Comparison of ENCODE assay signal across 11 mouse cellular contexts in the genomic region with DNA sequence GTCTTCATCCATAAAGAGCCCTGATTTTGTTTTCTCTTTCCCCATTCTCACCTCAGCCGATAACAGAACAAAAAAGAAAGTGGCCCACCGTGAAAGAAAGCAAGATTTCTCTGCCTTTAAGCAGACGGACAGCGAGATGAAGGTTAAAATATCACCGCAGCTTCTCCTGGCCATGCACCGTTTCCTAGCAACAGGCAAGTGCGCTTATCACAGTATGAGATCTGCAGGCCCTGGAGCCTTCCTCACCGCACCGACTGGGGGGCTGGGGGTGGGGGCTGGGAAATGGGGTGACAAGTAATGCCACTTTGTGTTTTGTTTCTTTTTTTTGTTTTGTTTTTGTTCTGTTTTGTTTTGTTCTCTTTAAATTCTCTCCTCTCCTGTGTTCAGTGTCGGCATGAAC.
A peak's percentile ranks its signal among the peaks of the same experiment; 100 is the strongest.
DNase-seq lines count a peak whose midpoint lies in the region; ATAC-seq and TF ChIP-seq lines count a peak whose summit lies in the region.
"Had no signal": no experiment of that assay in that cellular context is flagged by ENCODE, and none has a peak within 500 bp of the region (broad histone marks: within the 10 kb centered on the region; RNA-seq: fewer than 3 reads in every experiment).

No protein-coding gene starts in this region.

- H3K27ac ChIP-seq in kidney, embryonic 14.5 days (ENCODE audit: low read depth, low read length) = no peak overlapping the region; the same call in 1 of the 2 replicates
- H3K27ac ChIP-seq in forebrain, embryonic 14.5 days (ENCODE audit: low read depth, low read length) = peak overlapping the region; percentile 48; the same call in 1 of the 2 replicates
- H3K27ac ChIP-seq in midbrain, embryonic 11.5 days (ENCODE audit: low read depth, low read length) = peak overlapping the region; percentile 14; the same call in 1 of the 2 replicates
- H3K27ac ChIP-seq: embryonic facial prominence, embryonic 12.5 days had no signal

- no peak for TF ChIP-seq CTCF in brain, embryonic 14.5 days (IDR thresholded peaks at IDR 0.05; ENCODE audit: borderline replicate concordance, extremely low read depth, insufficient read depth, insufficient read length)

- WGBS in kidney, embryonic 14.5 days = 38% methylated on average over 10 of the region's 10 CpGs
- WGBS in forebrain, embryonic 14.5 days = 23% methylated on average over 10 of the region's 10 CpGs
- 19% methylated on average over 10 of the region's 10 CpGs for WGBS in midbrain, embryonic 11.5 days

- no peak overlapping the region for H3K9ac ChIP-seq in kidney, embryonic 14.5 days (ENCODE audit: low read depth, low read length)
- no peak overlapping the region; the same call in 1 of the 2 replicates for H3K9ac ChIP-seq in forebrain, embryonic 14.5 days (ENCODE audit: low read length)
- peak overlapping the region; percentile 30; the same call in 1 of the 2 replicates for H3K9ac ChIP-seq in midbrain, embryonic 11.5 days (ENCODE audit: low read length)
- H3K9ac ChIP-seq: embryonic facial prominence, embryonic 12.5 days had no signal

- no peaks in the 10 kb centered on the region for H3K27me3 ChIP-seq in kidney, embryonic 14.5 days (ENCODE audit: control insufficient read depth, insufficient read depth, low read length)
- H3K27me3 ChIP-seq in forebrain, embryonic 14.5 days (replicated peaks; ENCODE audit: control insufficient read depth, insufficient read depth, low read length) = no peaks in the 10 kb centered on the region
- H3K27me3 ChIP-seq in midbrain, embryonic 11.5 days (ENCODE audit: control insufficient read depth, insufficient read depth, low read length) = no peaks in the 10 kb centered on the region
- H3K27me3 ChIP-seq: embryonic facial prominence, embryonic 12.5 days had no signal

- H3K36me3 ChIP-seq in kidney, embryonic 14.5 days (ENCODE audit: control insufficient read depth, insufficient read depth, low read length) = no peaks in the 10 kb centered on the region
- H3K36me3 ChIP-seq in forebrain, embryonic 14.5 days (ENCODE audit: control insufficient read depth, insufficient read depth, low read length) = no peaks in the 10 kb centered on the region
- no peaks in the 10 kb centered on the region for H3K36me3 ChIP-seq in midbrain, embryonic 11.5 days (ENCODE audit: control insufficient read depth, insufficient read depth, low read length)
- H3K36me3 ChIP-seq: embryonic facial prominence, embryonic 12.5 days had no signal

- H3K4me3 ChIP-seq in kidney, embryonic 14.5 days (ENCODE audit: low read length) = no peak overlapping the region
- no peak overlapping the region for H3K4me3 ChIP-seq in forebrain, embryonic 14.5 days (ENCODE audit: low read depth, low read length)
- H3K4me3 ChIP-seq in midbrain, embryonic 11.5 days (ENCODE audit: low read depth, low read length) = no peak overlapping the region
- H3K4me3 ChIP-seq: embryonic facial prominence, embryonic 12.5 days had no signal

- H3K9me3 ChIP-seq in kidney, embryonic 14.5 days (ENCODE audit: control insufficient read depth, low read length) = no peaks in the 10 kb centered on the region
- H3K9me3 ChIP-seq in forebrain, embryonic 14.5 days (replicated peaks; ENCODE audit: control insufficient read depth, low read length) = no peaks in the 10 kb centered on the region
- no peaks in the 10 kb centered on the region for H3K9me3 ChIP-seq in midbrain, embryonic 11.5 days (ENCODE audit: control insufficient read depth, low read length)
- H3K9me3 ChIP-seq: embryonic facial prominence, embryonic 12.5 days had no signal

- no peak for ATAC-seq in kidney, embryonic 14.5 days (ENCODE audit: low FRiP score, low TSS enrichment)
- ATAC-seq in forebrain, embryonic 14.5 days = no peak
- no peak for ATAC-seq in midbrain, embryonic 11.5 days (ENCODE audit: low FRiP score)

- peak overlapping the region; percentile 4 for H3K4me2 ChIP-seq in kidney, embryonic 14.5 days (replicated peaks; ENCODE audit: low read depth, low read length)
- H3K4me2 ChIP-seq in forebrain, embryonic 14.5 days (ENCODE audit: low read length) = peak overlapping the region; percentile 3; the same call in 1 of the 2 replicates
- H3K4me2 ChIP-seq in midbrain, embryonic 11.5 days = peak overlapping the region; percentile 9; the same call in 1 of the 2 replicates
- H3K4me2 ChIP-seq: embryonic facial prominence, embryonic 12.5 days had no signal

- no peak for TF ChIP-seq POLR2A in brain, embryonic 14.5 days (IDR thresholded peaks at IDR 0.05; ENCODE audit: borderline replicate concordance, extremely low read depth, insufficient read depth, insufficient read length, poor library complexity, severe bottlenecking)

- peaks cover 12% of the 10 kb centered on the region; the same call in 1 of the 2 replicates for H3K4me1 ChIP-seq in kidney, embryonic 14.5 days (ENCODE audit: control insufficient read depth, insufficient read depth, low read length)
- peaks cover 8% of the 10 kb centered on the region; the same call in 1 of the 2 replicates for H3K4me1 ChIP-seq in forebrain, embryonic 14.5 days (ENCODE audit: control insufficient read depth, insufficient read depth, low read length)
- peaks cover 11% of the 10 kb centered on the region for H3K4me1 ChIP-seq in midbrain, embryonic 11.5 days (ENCODE audit: control insufficient read depth, insufficient read depth, low read length)

- no peak for DNase-seq in kidney, postnatal 25 days
- peak; percentile 58 for DNase-seq in brain, embryonic 14.5 days (ENCODE audit: low read depth)
- peak; percentile 30 for DNase-seq in forebrain, embryonic 14.5 days (ENCODE audit: low spot score)
- no peak for DNase-seq in midbrain, embryonic 11.5 days (ENCODE audit: low spot score, missing footprints)
- DNase-seq in left cerebral cortex, postnatal 36 days (ENCODE audit: low spot score in 2 of 2) = no peak
- no peak for DNase-seq in left cerebral cortex, postnatal 14 days (ENCODE audit: low spot score in 2 of 2)
- no peak for DNase-seq in testis, postnatal 14 days (ENCODE audit: low spot score)
- DNase-seq: cerebellum, adult 18-20 months; heart, postnatal 36 days had no signal

- intact Hi-C loops in left cerebral cortex, postnatal 36 days (cut with DNase I) = loop anchor here (10.0 kb wide), 1 partner anchor 282 kb away; a partner anchor contains a TSS
- intact Hi-C loops in left cerebral cortex, postnatal 14 days (cut with DNase I) = no loop called here

Comparison
In these comparisons a context has a peak if more than half of its experiments do, and no peak if none do; other contexts are left out.
1. DNase-seq: peak in brain, embryonic 14.5 days (single experiment) and forebrain, embryonic 14.5 days (single experiment); none in kidney, postnatal 25 days (0 of 2), midbrain, embryonic 11.5 days (single experiment), left cerebral cortex, postnatal 36 days (0 of 2), left cerebral cortex, postnatal 14 days (0 of 2) and testis, postnatal 14 days (single experiment).
2. Peak in every context shown above with its lines, with median percentiles within 50 percentile points of each other: H3K4me2 ChIP-seq.